Mouse (Mus musculus) heart, embryonic 14.5 days (tissue): ENCODE data around the gene Polr3h. TPM values are rescaled to one million over a fixed set of nuclear protein-coding genes. Genes with fewer than 3 reads are reported as not detected.

Source experiments
- ATAC-seq: fragments of 200-750 bp; cut with Nextera tagmentation; 2 replicates; pipeline ENCODE4 v1.8.0; 2017; ENCODE audit warnings: low read depth, moderate TSS enrichment; ENCODE audit not compliant: insufficient number of reproducible peaks, insufficient read depth, low FRiP score
- H3K27ac ChIP-seq, 2 experiments: fragments of 200-500 bp in 1 of 2; fragments of 300-500 bp in 1 of 2; sonication (generic) in 1 of 2; replicated peaks in 1 of 2; 2 replicates each; pipeline ENCODE4 v1.5.1; 2012 to 2014; ENCODE audit warnings: low read depth in 2 of 2, low read length in 2 of 2, control low read depth in 1 of 2, mild to moderate bottlenecking in 1 of 2, mixed read lengths in 1 of 2; ENCODE audit not compliant: control insufficient read depth in 1 of 2, insufficient read depth in 1 of 2
- H3K27me3 ChIP-seq: fragments of 300-500 bp; sonication (generic); 2 replicates; pipeline ENCODE4 v1.6.1; 2014; ENCODE audit warnings: mild to moderate bottlenecking, low read length, control low read depth; ENCODE audit not compliant: control insufficient read depth, insufficient read depth
- H3K36me3 ChIP-seq: fragments of 300-500 bp; sonication (generic); 2 replicates; pipeline ENCODE4 v1.6.1; 2014; ENCODE audit warnings: mild to moderate bottlenecking, control low read depth, low read length, mixed read lengths; ENCODE audit not compliant: control insufficient read depth, insufficient read depth
- H3K4me1 ChIP-seq, 2 experiments: fragments of 200-500 bp in 1 of 2; fragments of 300-500 bp in 1 of 2; sonication (generic) in 1 of 2; 2 replicates each; pipeline ENCODE4 v1.6.1; 2012 to 2014; ENCODE audit warnings: low read length in 2 of 2, control low read depth in 1 of 2, mixed read lengths in 1 of 2; ENCODE audit not compliant: control insufficient read depth in 2 of 2, insufficient read depth in 2 of 2
- H3K4me2 ChIP-seq: fragments of 300-500 bp; sonication (generic); 2 replicates; pipeline ENCODE4 v1.6.1; 2014; ENCODE audit warnings: mild to moderate bottlenecking, low read length
- H3K4me3 ChIP-seq, 2 experiments: fragments of 200-500 bp in 1 of 2; fragments of 300-500 bp in 1 of 2; sonication (generic) in 1 of 2; 2 replicates each; pipeline ENCODE4 v1.5.1; 2012 to 2014; ENCODE audit warnings: low read length in 2 of 2, mild to moderate bottlenecking in 2 of 2, control low read depth in 1 of 2, low read depth in 1 of 2, moderate library complexity in 1 of 2; ENCODE audit not compliant: control insufficient read depth in 1 of 2, insufficient read depth in 1 of 2
- H3K9ac ChIP-seq: fragments of 300-500 bp; sonication (generic); 2 replicates; pipeline ENCODE4 v1.6.1; 2014; ENCODE audit warnings: mild to moderate bottlenecking, low read length
- H3K9me3 ChIP-seq: fragments of 300-500 bp; sonication (generic); 2 replicates; pipeline ENCODE4 v1.6.1; 2016; ENCODE audit warnings: low read length, control low read depth; ENCODE audit not compliant: control insufficient read depth
- WGBS: fragments of 180-500 bp; shearing (Covaris S2); extraction: QIAGEN DNeasy Blood & Tissue Kit; methylation state at CpG from one replicate; pipeline ENCODE4 v1.1.7; 2014; 5-methylcytosine and 5-hydroxymethylcytosine counted together
- polyA plus RNA-seq: library from polyadenylated mRNA; unstranded; fragments of >200 nt; fragmentation: Nextera tagmentation; extraction: Ambion mirVana; gene quantifications from 2 replicates; pipeline ENCODE4 v1.2.1, GENCODE M21; 2014

Gene Polr3h
- polyA plus RNA-seq, 1 experiment from 2014 or later, result 156 TPM

DNA sequence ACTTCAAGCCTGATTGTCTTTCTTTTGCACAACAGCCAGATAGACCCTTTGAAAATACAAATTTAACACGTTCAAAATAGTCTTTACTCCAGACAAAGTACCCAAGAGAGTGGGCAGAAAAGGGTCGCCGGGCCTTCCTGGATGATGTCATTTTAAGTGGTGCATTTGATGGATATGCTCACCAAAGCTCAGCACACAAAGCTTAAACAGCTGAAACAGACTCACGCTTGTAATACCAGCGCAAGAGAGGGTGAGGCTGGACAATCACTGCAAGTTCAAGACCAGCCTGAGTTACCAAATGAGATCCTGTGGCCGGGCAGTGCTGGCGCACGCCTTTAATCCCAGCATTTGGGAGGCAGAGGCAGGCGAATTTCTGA lies 394 bp upstream of the Polr3h start:
- Histone ChIP-seq H3K4me2 (peak overlapping the region; percentile 94), H3K9me3 (no peaks in the 10 kb centered on the region), H3K4me1 (peaks cover 10 to 13% of the 10 kb centered on the region in 2 experiments; a peak in 3 of 4 replicates), H3K9ac (0 out of 2 replicates have a peak overlapping the region, but pooled peaks have one; percentile 10), H3K27ac (no peak overlapping the region), H3K36me3 (no peaks in the 10 kb centered on the region), H3K4me3 (peak overlapping the region in 1 of 2 experiments; percentile 4; a peak in 1 of 4 replicates), H3K27me3 (no peaks in the 10 kb centered on the region)
- ATAC-seq, result no peak
- WGBS, result 36% methylated on average over 9 of the region's 9 CpGs

DNA sequence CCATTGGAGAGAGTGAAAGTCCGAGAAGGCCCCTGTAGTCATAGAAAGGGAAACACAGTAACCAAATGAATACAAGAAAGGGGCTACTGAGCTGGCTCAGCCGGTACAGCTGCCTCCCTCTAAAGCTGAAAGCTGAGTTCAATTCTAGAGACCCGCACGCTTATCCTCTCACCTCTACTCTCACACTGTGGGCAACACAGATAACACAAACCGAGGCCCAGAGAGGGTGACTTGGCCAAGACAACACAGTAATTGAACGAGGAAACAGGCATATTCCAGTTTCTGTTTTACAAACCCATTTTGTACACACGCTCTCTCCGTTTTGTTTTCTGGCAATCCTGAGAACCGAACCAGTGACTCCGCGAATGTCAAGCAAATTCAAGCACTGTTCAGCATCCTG lies 1.1 kb downstream of the Polr3h start:
- H3K27me3 ChIP-seq, result no peaks in the 10 kb centered on the region
- peak overlapping the region; percentile 63 to 73; a peak in 3 of 4 replicates for H3K4me3 ChIP-seq
- no peaks in the 10 kb centered on the region for H3K9me3 ChIP-seq
- H3K27ac ChIP-seq, result no peak overlapping the region
- 85% methylated on average over 11 of the region's 11 CpGs for WGBS
- no peaks in the 10 kb centered on the region for H3K36me3 ChIP-seq
- peak overlapping the region; percentile 81; the same call in 1 of the 2 replicates for H3K9ac ChIP-seq
- H3K4me1 ChIP-seq, result peaks cover 10 to 13% of the 10 kb centered on the region in 2 experiments; a peak in 3 of 4 replicates
- no peak for ATAC-seq
- peak overlapping the region; percentile 94 for H3K4me2 ChIP-seq

GRCm38 (mm10) chr15:81921255-81921654 lies 4.8 kb downstream of the Polr3h start:
- H3K9me3 ChIP-seq, result no peaks in the 10 kb centered on the region
- H3K27me3 ChIP-seq, result no peaks in the 10 kb centered on the region
- no peak overlapping the region for H3K9ac ChIP-seq
- ATAC-seq, result no peak
- peaks cover 10% of the 10 kb centered on the region for H3K36me3 ChIP-seq
- 70% methylated on average over 5 of the region's 5 CpGs for WGBS
- no peak overlapping the region for H3K4me3 ChIP-seq
- no peak overlapping the region for H3K27ac ChIP-seq
- H3K4me2 ChIP-seq, result no peak overlapping the region
- H3K4me1 ChIP-seq, result peaks cover 7 to 10% of the 10 kb centered on the region in 2 experiments; a peak in 3 of 4 replicates

DNA sequence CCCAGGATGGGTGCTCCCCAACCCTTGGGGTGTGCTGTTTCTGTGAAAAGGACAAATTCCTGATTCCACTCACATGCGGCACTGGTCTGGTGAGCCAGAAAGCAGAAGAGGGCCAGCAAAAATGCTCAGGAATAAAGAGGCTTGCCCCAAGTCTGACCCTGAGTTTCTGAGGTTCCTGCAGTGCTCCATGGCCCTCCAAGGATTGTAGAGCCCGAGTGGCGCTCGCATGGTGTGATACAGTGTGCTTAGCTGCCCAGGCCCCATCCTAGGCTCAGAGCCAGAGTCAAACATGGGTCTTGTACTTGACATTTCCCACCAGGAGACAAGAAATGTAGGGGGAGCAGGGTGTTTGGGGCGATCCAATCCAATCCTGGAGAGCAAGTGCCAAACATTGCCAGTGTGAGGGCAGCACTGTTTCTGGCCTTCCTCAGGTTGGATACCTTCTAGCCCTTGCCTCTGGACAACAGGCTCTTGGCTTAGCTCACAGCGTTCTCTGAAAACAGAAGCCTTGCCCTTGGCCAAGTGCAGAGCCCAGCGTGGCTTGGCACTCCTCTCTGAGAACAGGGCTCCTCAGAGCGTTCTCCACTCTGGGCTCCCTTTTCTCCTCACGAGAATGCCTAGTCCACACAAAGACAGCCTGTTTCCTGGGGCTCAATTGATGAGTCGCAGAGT lies 5.4 kb downstream of the Polr3h start:
- 81% methylated on average over 10 of the region's 10 CpGs for WGBS

GRCm38 (mm10) chr15:81919062-81919461 lies 7.0 kb downstream of the Polr3h start:
- Histone ChIP-seq H3K4me3 (no peak overlapping the region), H3K27me3 (no peaks in the 10 kb centered on the region), H3K27ac (no peak overlapping the region), H3K4me1 (no peaks in the 10 kb centered on the region), H3K9me3 (no peaks in the 10 kb centered on the region), H3K36me3 (peaks cover 32% of the 10 kb centered on the region), H3K4me2 (no peak overlapping the region), H3K9ac (no peak overlapping the region)
- WGBS, result 76% methylated on average over 5 of the region's 5 CpGs
- no peak for ATAC-seq

More for the DNA sequence above, 5.4 kb downstream of the Polr3h start:
- Histone ChIP-seq H3K36me3 (peaks cover 15% of the 10 kb centered on the region), H3K4me3 (no peak overlapping the region), H3K9ac (no peak overlapping the region), H3K4me1 (peaks cover 7 to 10% of the 10 kb centered on the region in 2 experiments; a peak in 3 of 4 replicates), H3K27ac (no peak overlapping the region), H3K9me3 (no peaks in the 10 kb centered on the region), H3K27me3 (no peaks in the 10 kb centered on the region), H3K4me2 (no peak overlapping the region)
- no peak for ATAC-seq

DNA sequence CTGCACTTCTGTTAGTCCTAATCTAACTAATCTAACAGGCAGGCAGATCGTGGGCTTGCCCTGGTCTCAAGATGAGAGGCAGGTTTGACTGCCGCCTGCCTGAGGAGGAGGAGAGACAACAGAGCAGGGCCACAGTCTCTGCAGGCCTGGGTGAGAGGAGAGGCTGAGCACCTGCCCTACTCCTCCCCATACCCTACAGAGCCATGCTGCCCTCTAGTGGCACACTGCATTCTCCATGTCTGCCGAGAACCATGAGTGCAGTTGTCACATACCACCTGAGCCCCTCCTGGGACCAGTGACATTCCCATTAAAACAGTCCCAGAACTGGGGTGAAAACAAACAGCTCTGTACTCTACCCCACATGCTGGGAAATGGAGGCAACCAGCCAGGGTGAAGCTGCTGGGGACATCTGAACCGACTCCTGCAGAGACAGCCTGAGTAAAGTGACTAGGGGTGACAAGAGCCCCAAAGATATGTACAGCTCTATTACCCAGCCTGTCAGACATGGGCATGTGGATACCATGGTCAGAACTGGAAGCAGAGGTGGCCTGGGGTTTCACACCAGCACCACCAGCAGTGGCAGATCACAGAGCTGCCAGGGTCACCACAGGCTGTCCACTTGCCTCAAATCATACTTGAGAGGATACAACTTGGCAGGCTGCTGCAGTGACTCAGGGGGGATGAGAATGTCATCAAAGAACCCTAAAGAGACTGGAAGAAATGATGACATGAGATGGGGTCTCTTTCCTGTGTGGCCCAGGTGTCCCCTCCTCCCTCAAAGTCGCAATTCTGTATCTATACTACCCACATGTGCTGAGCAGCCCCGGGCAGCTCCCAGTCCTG lies 8.2 kb downstream of the Polr3h start:
- 56% methylated on average over 6 of the region's 6 CpGs for WGBS
- no peaks in the 10 kb centered on the region for H3K4me1 ChIP-seq
- no peaks in the 10 kb centered on the region for H3K9me3 ChIP-seq
- H3K9ac ChIP-seq, result no peak overlapping the region
- no peak for ATAC-seq
- no peaks in the 10 kb centered on the region for H3K27me3 ChIP-seq
- peaks cover 44% of the 10 kb centered on the region for H3K36me3 ChIP-seq
- no peak overlapping the region for H3K4me2 ChIP-seq
- no peak overlapping the region for H3K27ac ChIP-seq
- no peak overlapping the region for H3K4me3 ChIP-seq

GRCm38 (mm10) chr15:81917201-81917600 lies 8.8 kb downstream of the Polr3h start:
- no peak overlapping the region for H3K4me2 ChIP-seq
- WGBS, result 86% methylated on average over 12 of the region's 12 CpGs
- no peaks in the 10 kb centered on the region for H3K9me3 ChIP-seq
- no peaks in the 10 kb centered on the region for H3K4me1 ChIP-seq
- H3K27ac ChIP-seq, result no peak overlapping the region
- peaks cover 50% of the 10 kb centered on the region for H3K36me3 ChIP-seq
- no peaks in the 10 kb centered on the region for H3K27me3 ChIP-seq
- H3K9ac ChIP-seq, result no peak overlapping the region
- no peak overlapping the region for H3K4me3 ChIP-seq
- ATAC-seq, result no peak
